Mouse (Mus musculus) spleen, adult 2 months (tissue): ENCODE measurements around the gene Spry1.

Source experiments
- CTCF ChIP-seq: fragments of 200-500 bp; IDR thresholded peaks from 2 replicates; pipeline ENCODE4 v1.5.1; 2011; ENCODE audit warnings: mild to moderate bottlenecking, inconsistent platforms; ENCODE audit not compliant: insufficient read depth, insufficient read length, insufficient replicate concordance; ENCODE audit errors: extremely low read depth
- POLR2A ChIP-seq: fragments of 200-500 bp; IDR thresholded peaks from 2 replicates; pipeline ENCODE4 v1.6.1; 2011; ENCODE audit warnings: low read depth, low read length, inconsistent platforms

GRCm38 (mm10) chr3:37669100-37669499 is 29.4 kb downstream of the Spry1 start:
- TF ChIP-seq CTCF (no peak), POLR2A (no peak)
